Comparison of ENCODE assay signal across 8 mouse cellular contexts in genomic region chr12:20614766-20615165, GRCm38 (mm10).
DNase-seq lines count a peak whose midpoint lies in the region; ATAC-seq lines count a peak whose summit lies in the region.
"Not testable (repeated sequence)": the region's sequence is repeated elsewhere in the genome, so short reads cannot be mapped to it uniquely, and the experiment has no call there.

No protein-coding gene starts in this region.

- DNase-seq in cerebellum, adult 11-12 months, result peak; percentile 16
- peak; percentile 75 for DNase-seq in forebrain, embryonic 14.5 days (ENCODE audit: low spot score)
- peak; percentile 60 to 79 for DNase-seq in left cerebral cortex, postnatal 36 days (ENCODE audit: low spot score in 2 of 2)
- DNase-seq in midbrain, embryonic 10.5 days (ENCODE audit: low spot score), result peak; percentile 75
- peak; percentile 60 to 65 for DNase-seq in right cerebral cortex, postnatal 36 days (ENCODE audit: low spot score in 2 of 2)
- peak; percentile 20 for DNase-seq in urinary bladder, postnatal 10 days (ENCODE audit: low spot score)

- H3K4me2 ChIP-seq in forebrain, embryonic 14.5 days (ENCODE audit: low read length), result not testable (repeated sequence)
- H3K4me2 ChIP-seq in heart, embryonic 15.5 days, result peak overlapping the region; percentile 49
- H3K4me2 ChIP-seq in kidney, embryonic 15.5 days, result peak overlapping the region; percentile 42; the same call in 1 of the 2 replicates

- not testable (repeated sequence) for H3K27me3 ChIP-seq in forebrain, embryonic 14.5 days (replicated peaks; ENCODE audit: control insufficient read depth, insufficient read depth, low read length); heart, embryonic 15.5 days; kidney, embryonic 15.5 days; midbrain, embryonic 10.5 days (ENCODE audit: low read depth, poor library complexity, severe bottlenecking)

- not testable (repeated sequence) for H3K36me3 ChIP-seq in forebrain, embryonic 14.5 days (ENCODE audit: control insufficient read depth, insufficient read depth, low read length); heart, embryonic 15.5 days; kidney, embryonic 15.5 days; midbrain, embryonic 10.5 days

- H3K4me1 ChIP-seq in forebrain, embryonic 14.5 days (ENCODE audit: control insufficient read depth, insufficient read depth, low read length); heart, embryonic 15.5 days (replicated peaks); kidney, embryonic 15.5 days; midbrain, embryonic 10.5 days: not testable (repeated sequence)

- peak overlapping the region; percentile 21; the same call in 1 of the 2 replicates for H3K4me3 ChIP-seq in forebrain, embryonic 14.5 days (ENCODE audit: low read depth, low read length)
- H3K4me3 ChIP-seq in heart, embryonic 15.5 days, result peak overlapping the region; percentile 45
- peak overlapping the region; percentile 44 for H3K4me3 ChIP-seq in kidney, embryonic 15.5 days (replicated peaks)
- H3K4me3 ChIP-seq in midbrain, embryonic 10.5 days, result peak overlapping the region; percentile 49

- H3K27ac ChIP-seq in forebrain, embryonic 14.5 days (ENCODE audit: low read depth, low read length); heart, embryonic 15.5 days; kidney, embryonic 15.5 days; midbrain, embryonic 10.5 days (replicated peaks): not testable (repeated sequence)

- 0% methylated on average over 16 of the region's 39 CpGs for WGBS in forebrain, embryonic 14.5 days
- WGBS in heart, embryonic 15.5 days, result under 1% methylated on average over 25 of the region's 39 CpGs
- 0% methylated on average over 28 of the region's 39 CpGs for WGBS in kidney, embryonic 15.5 days
- WGBS in midbrain, embryonic 10.5 days, result 1% methylated on average over 30 of the region's 39 CpGs

- not testable (repeated sequence) for H3K9me3 ChIP-seq in forebrain, embryonic 14.5 days (replicated peaks; ENCODE audit: control insufficient read depth, low read length); heart, embryonic 15.5 days (replicated peaks); kidney, embryonic 15.5 days (replicated peaks); midbrain, embryonic 10.5 days (replicated peaks)

- not testable (repeated sequence) for H3K9ac ChIP-seq in forebrain, embryonic 14.5 days (ENCODE audit: low read length); heart, embryonic 15.5 days; kidney, embryonic 15.5 days

- intact Hi-C loops in left cerebral cortex, postnatal 36 days (cut with DNase I), result not testable (repeated sequence)

- not testable (repeated sequence) for ATAC-seq in forebrain, embryonic 14.5 days; heart, embryonic 15.5 days (replicated peaks; ENCODE audit: insufficient number of reproducible peaks, insufficient read depth, low FRiP score, low read depth); kidney, embryonic 15.5 days (replicated peaks; ENCODE audit: low FRiP score)

Comparison
In these comparisons a context has a peak if more than half of its experiments do, and no peak if none do; other contexts are left out.
1. DNase-seq: peak in every context shown above with its lines; median percentile 75 in forebrain, embryonic 14.5 days; 75 in midbrain, embryonic 10.5 days; 70 in left cerebral cortex, postnatal 36 days; 62 in right cerebral cortex, postnatal 36 days; 20 in urinary bladder, postnatal 10 days; 16 in cerebellum, adult 11-12 months.